Mouse (Mus musculus) urinary bladder, adult 2 months (tissue): ENCODE data around the gene Lingo4. TPM values are rescaled to one million over a fixed set of nuclear protein-coding genes. Genes with fewer than 3 reads are reported as not detected.

Experiments used
- polyA plus RNA-seq: library from polyadenylated mRNA; depleted of rRNA; stranded (reverse); fragments of >200 nt; gene quantifications from 2 replicates; pipeline ENCODE4 v1.2.3, GENCODE M21; 2012; rRNA removed

Lingo4 gene
- polyA plus RNA-seq, 1 experiment = 0.10 TPM

Other genes with a start within 250 kb of the Lingo4 start
- not detected in 2 replicates for gene Gm10696, start 220.3 kb upstream of the Lingo4 start, polyA plus RNA-seq
- gene Gm5286, start 201.8 kb upstream of the Lingo4 start, polyA plus RNA-seq = not detected in 2 replicates
- not detected in 2 replicates for gene Gm4778, start 134.5 kb upstream of the Lingo4 start, polyA plus RNA-seq
- 4.7 and 4.9 TPM in 2 replicates for gene Them4, start 88.4 kb upstream of the Lingo4 start, polyA plus RNA-seq
- not detected in 2 replicates for gene Them5, start 56.4 kb upstream of the Lingo4 start, polyA plus RNA-seq
- gene C2cd4d, start 36.1 kb upstream of the Lingo4 start, polyA plus RNA-seq = 0.31 and 0.40 TPM in 2 replicates
- 12.8 and 13.3 TPM in 2 replicates for gene Rorc, start 25.7 kb upstream of the Lingo4 start, polyA plus RNA-seq
- gene Tdrkh, start 14.8 kb downstream of the Lingo4 start, polyA plus RNA-seq = 2.2 and 2.3 TPM in 2 replicates
- 70.7 and 81.1 TPM in 2 replicates for gene Mrpl9, start 44.8 kb downstream of the Lingo4 start, polyA plus RNA-seq
- gene Oaz3, start 45.4 kb downstream of the Lingo4 start, polyA plus RNA-seq = 0.29 and 0.43 TPM in 2 replicates
- gene Celf3, start 79.8 kb downstream of the Lingo4 start, polyA plus RNA-seq = 0.83 and 1.1 TPM in 2 replicates
- gene Riiad1, start 81.8 kb downstream of the Lingo4 start, polyA plus RNA-seq = 1.2 and 2.4 TPM in 2 replicates
- 20.6 and 22.3 TPM in 2 replicates for gene Snx27, start 184.2 kb downstream of the Lingo4 start, polyA plus RNA-seq
- gene Gm10972, start 244.6 kb downstream of the Lingo4 start, polyA plus RNA-seq = not detected in 2 replicates